Mouse (Mus musculus) kidney, embryonic 16.5 days (tissue): ENCODE results near the gene Eci3. TPM values are rescaled to one million over a fixed set of nuclear protein-coding genes. Genes with fewer than 3 reads are reported as not detected.
"Not testable (repeated sequence)": the region's sequence is repeated elsewhere in the genome, so short reads cannot be mapped to it uniquely, and the experiment has no call there.

Source experiments
- ATAC-seq: fragments of 200-750 bp; cut with Nextera tagmentation; 2 replicates; pipeline ENCODE4 v1.8.0; 2017; ENCODE audit warnings: moderate TSS enrichment; ENCODE audit not compliant: low FRiP score, low TSS enrichment
- H3K27ac ChIP-seq: fragments of 300-500 bp; sonication (generic); 2 replicates; pipeline ENCODE4 v1.5.1; 2014; ENCODE audit warnings: low read length
- H3K27me3 ChIP-seq: fragments of 300-500 bp; sonication (generic); 2 replicates; pipeline ENCODE4 v1.6.1; 2014; ENCODE audit warnings: low read length, control low read depth, mixed read lengths; ENCODE audit not compliant: insufficient read depth
- H3K36me3 ChIP-seq: fragments of 300-500 bp; sonication (generic); 2 replicates; pipeline ENCODE4 v1.6.1; 2014; ENCODE audit warnings: low read length, control low read depth, mixed read lengths; ENCODE audit not compliant: insufficient read depth
- H3K4me1 ChIP-seq: fragments of 300-500 bp; sonication (generic); 2 replicates; pipeline ENCODE4 v1.6.1; 2014; ENCODE audit warnings: low read length, control low read depth, mixed read lengths; ENCODE audit not compliant: insufficient read depth
- H3K4me2 ChIP-seq: fragments of 300-500 bp; sonication (generic); replicated peaks from 2 replicates; pipeline ENCODE4 v1.6.1; 2014; ENCODE audit warnings: low read depth, low read length
- H3K4me3 ChIP-seq: fragments of 300-500 bp; sonication (generic); 2 replicates; pipeline ENCODE4 v1.5.1; 2014; ENCODE audit warnings: mild to moderate bottlenecking, low read length
- H3K9ac ChIP-seq: fragments of 300-500 bp; sonication (generic); replicated peaks from 2 replicates; pipeline ENCODE4 v1.6.1; 2014; ENCODE audit warnings: low read length
- H3K9me3 ChIP-seq: fragments of 300-500 bp; sonication (generic); 2 replicates; pipeline ENCODE4 v1.6.1; 2016; ENCODE audit warnings: low read length, control low read depth
- WGBS: fragments of 180-500 bp; shearing (Covaris S2); extraction: QIAGEN DNeasy Blood & Tissue Kit; methylation state at CpG from one replicate; pipeline ENCODE4 v1.1.7; 2014; 5-methylcytosine and 5-hydroxymethylcytosine counted together
- polyA plus RNA-seq: library from polyadenylated mRNA; unstranded; fragments of >200 nt; fragmentation: Nextera tagmentation; extraction: Ambion mirVana; gene quantifications from 2 replicates; pipeline ENCODE4 v1.2.1, GENCODE M21; 2015

Gene Eci3
- 4.5 and 6.5 TPM in 2 replicates for polyA plus RNA-seq

GRCm38 (mm10) chr13:34963511-34964397 lies at the start of gene Eci3:
Gene Eci3, minus strand, starts transcription at chr13:34963810.
- peak; percentile 93 for ATAC-seq
- WGBS: 2% methylated on average over 32 of the region's 32 CpGs
- H3K36me3 ChIP-seq: no peaks in the 10 kb centered on the region
- H3K9me3 ChIP-seq: no peaks in the 10 kb centered on the region
- H3K9ac ChIP-seq: peak within 1 kb of the TSS; percentile 74
- peak within 1 kb of the TSS; percentile 59 for H3K4me3 ChIP-seq
- H3K27ac ChIP-seq: no peak within 1 kb of the TSS
- H3K4me2 ChIP-seq: peak within 1 kb of the TSS; percentile 93
- peaks cover 11% of the 10 kb centered on the region; the same call in 1 of the 2 replicates for H3K4me1 ChIP-seq
- peaks cover 3% of the 10 kb centered on the region; the same call in 1 of the 2 replicates for H3K27me3 ChIP-seq

GRCm38 (mm10) chr13:34995925-34996324 lies 32.3 kb upstream of the Eci3 start:
- Histone ChIP-seq H3K4me3 (no peak overlapping the region), H3K27ac (no peak overlapping the region), H3K27me3 (no peaks in the 10 kb centered on the region), H3K9me3 (no peaks in the 10 kb centered on the region), H3K4me2 (no peak overlapping the region), H3K9ac (no peak overlapping the region), H3K4me1 (peaks cover 22% of the 10 kb centered on the region), H3K36me3 (0 out of 2 replicates have a peak, but pooled peaks cover under 1% of the 10 kb centered on the region)
- 60% methylated on average over 2 of the region's 2 CpGs for WGBS
- no peak for ATAC-seq

DNA sequence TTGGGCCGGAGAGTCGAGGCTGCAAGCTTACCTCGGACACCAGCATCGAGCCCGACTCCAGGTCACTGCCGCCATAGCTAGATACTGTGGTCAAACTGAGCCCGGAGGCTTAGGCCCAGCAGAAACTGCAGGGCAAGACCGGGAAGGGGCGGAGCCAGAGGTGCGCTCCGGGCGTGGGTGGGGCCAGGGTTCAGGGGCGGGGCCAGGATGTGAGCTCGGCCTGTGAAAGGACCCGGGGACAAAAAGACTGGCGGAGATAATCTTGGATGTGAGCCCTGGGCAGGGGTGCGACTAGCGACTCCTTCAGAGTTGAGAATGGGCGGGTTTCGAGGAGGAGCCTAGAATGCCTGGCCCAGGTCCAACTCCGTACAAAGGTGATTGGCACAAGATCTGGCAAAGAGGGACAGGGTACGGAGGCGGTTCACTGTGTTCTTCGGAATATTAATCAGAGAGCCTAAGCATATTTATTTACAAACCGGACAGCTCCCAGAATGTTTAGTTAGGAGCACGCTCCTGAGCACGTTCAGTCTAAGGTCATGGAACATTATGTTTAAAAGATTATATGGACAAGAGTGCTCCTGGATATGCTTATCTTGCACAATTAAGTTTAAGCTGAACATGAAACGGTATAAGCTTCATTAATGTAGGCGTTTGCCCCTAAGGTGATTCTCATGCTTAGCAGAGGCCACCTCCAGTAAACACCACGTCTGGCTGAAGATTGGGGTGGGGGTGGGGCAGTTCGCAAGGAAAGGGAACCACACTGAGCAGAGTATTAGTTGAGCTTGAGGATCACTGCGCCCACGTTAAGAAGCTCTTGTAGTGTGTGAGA lies 30.6 kb upstream of the Eci3 start:
- Histone ChIP-seq H3K4me1 (peaks cover 22% of the 10 kb centered on the region), H3K36me3 (peaks cover 14% of the 10 kb centered on the region), H3K27me3 (no peaks in the 10 kb centered on the region), H3K27ac (peak overlapping the region; percentile 90), H3K9ac (peak overlapping the region; percentile 92), H3K9me3 (no peaks in the 10 kb centered on the region), H3K4me2 (peak overlapping the region; percentile 73), H3K4me3 (peak overlapping the region; percentile 76)
- WGBS: under 1% methylated on average over 33 of the region's 33 CpGs
- ATAC-seq: peak; percentile 99

DNA sequence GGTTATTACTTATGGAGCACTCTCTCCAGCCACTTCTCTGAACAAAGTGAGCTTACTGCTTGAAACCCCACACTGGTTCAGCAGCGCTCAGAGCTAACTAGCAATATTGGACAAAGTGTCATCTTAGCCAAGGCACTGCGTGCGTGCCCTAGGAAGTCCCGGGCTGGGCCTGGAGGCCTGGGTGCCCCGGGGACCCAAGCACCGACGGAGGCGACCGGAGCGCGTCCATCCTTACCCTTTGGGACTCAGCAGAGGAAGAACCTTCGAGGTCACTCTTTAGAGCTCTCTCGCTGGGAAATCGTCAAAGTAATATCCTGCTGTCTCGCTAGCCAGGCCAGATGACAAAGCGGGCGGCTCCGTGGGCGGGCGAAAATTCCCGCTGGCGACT lies 30.0 kb upstream of the Eci3 start:
- peak overlapping the region; percentile 90 for H3K27ac ChIP-seq
- H3K36me3 ChIP-seq: peaks cover 19% of the 10 kb centered on the region
- under 1% methylated on average over 22 of the region's 22 CpGs for WGBS
- H3K4me1 ChIP-seq: peaks cover 22% of the 10 kb centered on the region
- H3K4me3 ChIP-seq: peak overlapping the region; percentile 76
- H3K4me2 ChIP-seq: peak overlapping the region; percentile 73
- ATAC-seq: peak; percentile 74
- H3K27me3 ChIP-seq: no peaks in the 10 kb centered on the region
- no peaks in the 10 kb centered on the region for H3K9me3 ChIP-seq
- H3K9ac ChIP-seq: peak overlapping the region; percentile 92

DNA sequence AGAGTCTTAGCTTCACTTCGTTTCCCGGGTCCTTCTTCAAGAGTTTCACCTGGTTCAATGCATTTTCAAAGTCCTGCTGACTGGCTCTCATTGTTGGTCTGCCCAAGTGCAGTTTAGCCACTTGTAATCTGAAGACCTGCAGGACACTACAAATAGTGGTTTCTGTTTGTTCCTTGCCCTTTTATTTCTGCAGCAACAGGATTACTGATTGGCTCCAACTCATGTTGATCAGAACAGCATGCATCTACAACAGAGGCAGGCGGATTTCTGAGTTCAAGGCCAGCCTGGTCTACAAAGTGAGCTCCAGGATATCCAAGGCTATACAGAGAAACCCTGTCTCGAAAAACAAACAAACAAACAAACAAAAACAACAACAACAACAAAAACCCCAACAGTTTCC lies 29.5 kb upstream of the Eci3 start:
- H3K4me3 ChIP-seq: peak overlapping the region; percentile 76
- peaks cover 22% of the 10 kb centered on the region for H3K4me1 ChIP-seq
- H3K9ac ChIP-seq: peak overlapping the region; percentile 92
- 68% methylated on average over 4 of the region's 4 CpGs for WGBS
- H3K27me3 ChIP-seq: no peaks in the 10 kb centered on the region
- ATAC-seq: no peak
- H3K36me3 ChIP-seq: peaks cover 23% of the 10 kb centered on the region
- H3K4me2 ChIP-seq: peak overlapping the region; percentile 73
- H3K27ac ChIP-seq: peak overlapping the region; percentile 90; the same call in 1 of the 2 replicates
- no peaks in the 10 kb centered on the region for H3K9me3 ChIP-seq

GRCm38 (mm10) chr13:34991581-34992273 lies 28.1 kb upstream of the Eci3 start:
- H3K27ac ChIP-seq: no peak overlapping the region
- H3K9ac ChIP-seq: no peak overlapping the region
- H3K4me1 ChIP-seq: peaks cover 22% of the 10 kb centered on the region
- H3K4me2 ChIP-seq: no peak overlapping the region
- H3K27me3 ChIP-seq: no peaks in the 10 kb centered on the region
- 59% methylated on average over 4 of the region's 4 CpGs for WGBS
- no peaks in the 10 kb centered on the region for H3K9me3 ChIP-seq
- H3K4me3 ChIP-seq: no peak overlapping the region
- peaks cover 36% of the 10 kb centered on the region for H3K36me3 ChIP-seq
- ATAC-seq: no peak

- peaks cover 67% of the 10 kb centered on the region for H3K36me3 ChIP-seq
- not testable (repeated sequence) for H3K4me2 ChIP-seq
- whole genome bisulfite sequencing: 95% methylated on average over 1 of the region's 1 CpGs
Observed at GRCm38 (mm10) chr13:34983479-34983878, 19.9 kb upstream of the Eci3 start.

GRCm38 (mm10) chr13:34978635-34979034 lies 15.0 kb upstream of the Eci3 start:
- H3K4me1 ChIP-seq, ATAC-seq, H3K4me2 ChIP-seq, H3K9ac ChIP-seq, H3K27ac ChIP-seq, H3K9me3 ChIP-seq, H3K4me3 ChIP-seq, H3K27me3 ChIP-seq: not testable (repeated sequence)
- WGBS: 70% methylated on average over 5 of the region's 5 CpGs
- H3K36me3 ChIP-seq: peaks cover 48% of the 10 kb centered on the region

More at GRCm38 (mm10) chr13:34983479-34983878, 19.9 kb upstream of the Eci3 start:
- not testable (repeated sequence) for H3K9me3 ChIP-seq, ATAC-seq, H3K27me3 ChIP-seq, H3K27ac ChIP-seq, H3K4me3 ChIP-seq, H3K4me1 ChIP-seq, H3K9ac ChIP-seq

- 90% methylated on average over 3 of the region's 3 CpGs for WGBS
- Histone ChIP-seq H3K36me3 (peaks cover 45% of the 10 kb centered on the region), H3K27me3 (no peaks in the 10 kb centered on the region), H3K4me3 (no peak overlapping the region), H3K4me2 (no peak overlapping the region), H3K9me3 (no peaks in the 10 kb centered on the region), H3K27ac (no peak overlapping the region), H3K4me1 (no peaks in the 10 kb centered on the region), H3K9ac (no peak overlapping the region)
- no peak for ATAC-seq
Observed at GRCm38 (mm10) chr13:34977410-34977809, 13.8 kb upstream of the Eci3 start.
